Mouse (Mus musculus) forebrain, postnatal 0 days (tissue): ENCODE results near the gene Gm49369. TPM values are rescaled to one million over a fixed set of nuclear protein-coding genes. Genes with fewer than 3 reads are reported as not detected.
"Not testable (repeated sequence)": the region's sequence is repeated elsewhere in the genome, so short reads cannot be mapped to it uniquely, and the experiment has no call there.

ENCODE experiments used
- ATAC-seq: fragments of 200-750 bp; cut with Nextera tagmentation; 2 replicates; pipeline ENCODE4 v1.8.0; 2017; ENCODE audit warnings: mild to moderate bottlenecking, moderate library complexity
- DNase-seq: peaks from one replicate; pipeline ENCODE4 v3.0.0-alpha.2; 2015
- H3K27ac ChIP-seq: fragments of 300-500 bp; sonication (generic); 2 replicates; pipeline ENCODE4 v1.5.1; 2014; ENCODE audit warnings: low read depth, mild to moderate bottlenecking, antibody characterized with exemption, low read length, moderate library complexity, mixed read lengths
- H3K27me3 ChIP-seq: fragments of 300-500 bp; sonication (generic); 2 replicates; pipeline ENCODE4 v1.6.1; 2014; ENCODE audit warnings: mild to moderate bottlenecking, low read length, mixed read lengths; ENCODE audit not compliant: insufficient read depth
- H3K36me3 ChIP-seq: fragments of 300-500 bp; sonication (generic); 2 replicates; pipeline ENCODE4 v1.6.1; 2014; ENCODE audit warnings: mild to moderate bottlenecking, moderate library complexity; ENCODE audit not compliant: insufficient read depth
- H3K4me1 ChIP-seq: fragments of 300-500 bp; sonication (generic); 2 replicates; pipeline ENCODE4 v1.6.1; 2014; ENCODE audit warnings: antibody characterized with exemption; ENCODE audit not compliant: insufficient read depth
- H3K4me2 ChIP-seq: fragments of 300-500 bp; sonication (generic); 2 replicates; pipeline ENCODE4 v1.6.1; 2014; ENCODE audit warnings: low read depth, mild to moderate bottlenecking, moderate library complexity
- H3K4me3 ChIP-seq: fragments of 300-500 bp; sonication (generic); 2 replicates; pipeline ENCODE4 v1.5.1; 2014; ENCODE audit warnings: low read depth, low read length, mixed read lengths
- H3K9ac ChIP-seq: fragments of 300-500 bp; sonication (generic); 2 replicates; pipeline ENCODE4 v1.6.1; 2014; ENCODE audit warnings: mild to moderate bottlenecking
- H3K9me3 ChIP-seq: fragments of 300-500 bp; sonication (generic); 2 replicates; pipeline ENCODE4 v1.6.1; 2016; ENCODE audit warnings: low read length
- CTCF ChIP-seq: sonication (generic); IDR thresholded peaks from 2 replicates; pipeline ENCODE4 v1.5.1; 2016; ENCODE audit warnings: antibody characterized with exemption, control low read depth, low read depth
- whole genome bisulfite sequencing: fragments of 180-500 bp; shearing (Covaris S2); extraction: QIAGEN DNeasy Blood & Tissue Kit; methylation state at CpG from one replicate; pipeline ENCODE4 v1.1.7; 2014; 5-methylcytosine and 5-hydroxymethylcytosine counted together
- polyA plus RNA-seq: library from polyadenylated mRNA; unstranded; fragments of >200 nt; fragmentation: Nextera tagmentation; extraction: Ambion mirVana; gene quantifications from 2 replicates; pipeline ENCODE4 v1.2.1, GENCODE M21; 2015
- total RNA-seq: library from RNA; depleted of rRNA; stranded (reverse); fragments of >200 nt; gene quantifications from 2 replicates; pipeline ENCODE4 v1.2.3, GENCODE M21; 2014; rRNA removed

The Gm49369 gene
- total and polyA plus RNA-seq, 2 experiments from 2014 or later: 21.2 TPM; not detected in 1

DNA sequence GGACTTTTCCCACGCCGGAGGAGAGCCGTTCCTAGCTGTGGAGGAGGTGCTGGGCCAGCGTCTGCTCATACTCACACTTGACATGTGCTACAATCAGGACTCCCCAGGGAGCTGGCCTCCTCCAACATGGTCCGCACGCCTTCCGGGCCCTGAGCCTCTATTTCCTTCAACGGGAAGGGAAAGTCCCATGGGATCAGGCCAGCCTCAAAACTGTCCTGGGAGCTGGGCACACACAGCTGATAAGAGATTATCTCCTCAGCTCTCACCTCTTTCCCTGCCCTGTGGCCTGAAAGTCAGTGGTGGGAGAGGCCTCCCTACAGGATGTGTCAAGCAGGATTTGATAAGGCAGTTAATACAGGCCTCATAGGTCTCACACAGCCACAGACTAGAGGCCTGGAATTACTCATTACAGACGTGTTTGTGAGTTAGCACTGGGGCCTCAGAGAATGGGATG lies 52.2 kb downstream of the Gm49369 start:
- no peak overlapping the region for H3K4me2 ChIP-seq
- no peaks in the 10 kb centered on the region for H3K36me3 ChIP-seq
- ATAC-seq: no peak
- no peaks in the 10 kb centered on the region for H3K9me3 ChIP-seq
- DNase-seq: no peak
- H3K27ac ChIP-seq: no peak overlapping the region
- H3K4me1 ChIP-seq: no peaks in the 10 kb centered on the region
- H3K27me3 ChIP-seq: no peaks in the 10 kb centered on the region
- no peak overlapping the region for H3K9ac ChIP-seq
- WGBS: 86% methylated on average over 9 of the region's 9 CpGs
- no peak overlapping the region for H3K4me3 ChIP-seq
- no peak for TF ChIP-seq CTCF

DNA sequence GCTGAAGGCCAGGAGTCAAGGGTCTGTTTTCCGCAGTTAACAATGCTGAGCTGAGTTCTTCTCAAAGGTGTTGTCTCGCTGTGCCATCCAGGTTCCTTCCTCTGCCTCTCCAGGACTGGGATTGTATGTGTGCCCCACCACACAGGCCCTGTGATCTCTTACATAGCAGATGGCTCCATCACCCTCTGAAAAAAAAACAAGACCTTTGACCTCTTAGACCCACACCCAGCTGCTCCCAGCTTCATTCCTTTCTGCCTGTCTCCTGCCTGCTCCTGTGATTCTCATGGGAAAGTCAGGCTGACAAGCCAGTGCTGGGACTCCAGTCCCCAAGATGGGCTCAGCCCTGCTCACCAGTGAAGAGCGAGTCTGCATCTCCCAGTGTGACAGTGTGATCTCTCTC lies 54.0 kb downstream of the Gm49369 start:
- H3K36me3 ChIP-seq: no peaks in the 10 kb centered on the region
- no peaks in the 10 kb centered on the region for H3K27me3 ChIP-seq
- no peak overlapping the region for H3K9ac ChIP-seq
- no peak overlapping the region for H3K4me3 ChIP-seq
- H3K9me3 ChIP-seq: no peaks in the 10 kb centered on the region
- H3K4me2 ChIP-seq: no peak overlapping the region
- TF ChIP-seq CTCF: no peak
- 78% methylated on average over 3 of the region's 3 CpGs for WGBS
- ATAC-seq (no peak), DNase-seq (no peak)
- H3K4me1 ChIP-seq: no peaks in the 10 kb centered on the region
- H3K27ac ChIP-seq: no peak overlapping the region

DNA sequence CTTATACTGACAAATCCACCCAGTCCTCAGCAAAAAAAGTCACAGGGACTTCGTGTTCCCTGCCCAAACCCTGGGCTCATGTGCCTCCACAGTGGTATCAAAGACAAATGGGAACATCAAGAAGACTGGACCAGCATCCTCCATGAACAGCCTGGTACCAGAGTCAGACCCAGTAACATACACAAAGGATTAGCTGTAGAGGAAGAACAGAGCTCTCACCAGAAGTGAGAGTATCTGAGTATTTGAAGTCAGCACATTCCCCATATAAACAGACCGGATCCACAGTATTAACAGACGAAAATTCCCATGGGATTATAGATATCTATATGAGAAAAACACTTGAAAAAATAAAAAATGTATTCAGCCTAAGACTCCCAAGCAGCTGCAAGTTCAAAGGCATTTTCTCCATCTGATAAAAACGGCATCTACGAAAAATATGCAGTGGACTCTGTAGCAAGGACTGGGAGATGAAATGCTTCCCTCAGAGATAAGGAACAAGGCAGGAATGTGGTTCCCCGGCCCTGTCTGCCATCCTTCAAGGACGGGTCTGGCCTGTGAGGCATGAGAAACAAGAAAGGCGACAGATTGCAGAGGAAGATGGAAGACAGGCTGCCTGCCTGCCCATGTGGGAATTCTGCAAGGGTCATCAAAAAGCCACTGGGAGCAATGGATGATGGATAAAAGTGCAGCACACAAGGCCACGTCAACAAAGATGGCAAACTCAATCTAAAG lies 55.6 kb downstream of the Gm49369 start:
- 76% methylated on average over 9 of the region's 9 CpGs for WGBS

DNA sequence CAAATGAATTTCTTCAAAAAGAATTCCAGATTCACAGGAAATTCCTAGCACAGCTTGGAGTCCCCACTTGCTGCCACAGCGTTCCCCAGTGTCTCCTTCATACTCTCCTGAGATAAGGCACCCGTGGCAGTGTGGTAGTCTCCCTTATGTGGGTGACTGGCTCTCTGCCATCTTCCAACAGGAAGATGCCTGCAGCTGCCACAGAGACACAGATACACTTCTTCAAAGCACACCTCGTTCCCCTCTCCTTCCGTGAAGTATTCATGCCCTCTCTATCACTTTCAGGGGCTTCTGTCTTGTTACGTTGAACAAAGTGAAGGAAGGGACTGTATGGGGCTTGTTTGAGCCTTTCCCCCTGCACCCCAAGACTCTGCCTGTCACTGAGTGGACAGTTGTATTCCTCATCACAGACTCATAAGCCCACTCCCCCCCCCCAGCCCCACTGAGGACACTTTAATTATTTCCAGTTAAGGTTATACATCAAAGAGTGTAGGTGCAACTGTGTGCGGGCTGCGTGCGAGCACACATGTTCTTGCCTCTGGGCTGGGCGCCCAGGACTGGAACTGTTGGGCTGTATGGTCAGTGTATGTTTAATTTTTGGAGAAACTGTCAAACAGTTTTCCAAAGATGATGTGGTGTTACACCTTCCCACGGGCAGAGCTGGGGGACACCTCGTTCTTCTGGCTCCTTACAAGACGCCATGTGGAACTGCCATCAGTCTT lies 58.9 kb downstream of the Gm49369 start:
- Histone ChIP-seq H3K27ac (no peak overlapping the region), H3K9ac (no peak overlapping the region), H3K4me1 (no peaks in the 10 kb centered on the region), H3K4me3 (no peak overlapping the region), H3K36me3 (no peaks in the 10 kb centered on the region), H3K4me2 (no peak overlapping the region), H3K9me3 (no peaks in the 10 kb centered on the region), H3K27me3 (no peaks in the 10 kb centered on the region)
- WGBS: 87% methylated on average over 12 of the region's 12 CpGs
- ATAC-seq (no peak), DNase-seq (no peak)
- no peak for TF ChIP-seq CTCF

More for the DNA sequence above, 55.6 kb downstream of the Gm49369 start:
- no peak overlapping the region for H3K27ac ChIP-seq
- no peaks in the 10 kb centered on the region for H3K27me3 ChIP-seq
- no peak for TF ChIP-seq CTCF
- H3K9me3 ChIP-seq: no peaks in the 10 kb centered on the region
- no peaks in the 10 kb centered on the region for H3K4me1 ChIP-seq
- no peak overlapping the region for H3K4me2 ChIP-seq
- no peaks in the 10 kb centered on the region for H3K36me3 ChIP-seq
- DNase-seq (no peak), ATAC-seq (no peak)
- H3K4me3 ChIP-seq: no peak overlapping the region
- H3K9ac ChIP-seq: no peak overlapping the region

DNA sequence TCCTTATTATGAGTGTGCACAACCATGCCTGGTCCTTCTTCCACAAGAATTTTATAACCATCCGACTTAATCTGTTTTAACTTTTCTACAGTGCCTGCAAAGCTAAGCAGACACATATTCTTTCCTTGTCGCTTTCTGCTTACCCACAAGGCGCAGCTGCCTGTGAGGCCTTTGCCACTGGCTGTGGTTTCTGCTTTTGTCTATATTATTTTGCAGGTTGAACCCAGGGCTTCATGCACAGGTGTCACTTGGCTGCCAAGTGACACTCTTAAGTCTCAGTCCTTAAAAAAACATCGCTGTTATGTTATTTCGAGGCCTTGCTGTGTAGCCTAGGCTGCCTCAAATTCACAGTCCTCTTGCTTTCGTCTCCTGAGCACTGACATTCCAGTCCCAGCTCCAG lies 59.8 kb downstream of the Gm49369 start:
- WGBS: 94% methylated on average over 6 of the region's 6 CpGs
- no peak overlapping the region for H3K4me2 ChIP-seq
- no peak for TF ChIP-seq CTCF

DNA sequence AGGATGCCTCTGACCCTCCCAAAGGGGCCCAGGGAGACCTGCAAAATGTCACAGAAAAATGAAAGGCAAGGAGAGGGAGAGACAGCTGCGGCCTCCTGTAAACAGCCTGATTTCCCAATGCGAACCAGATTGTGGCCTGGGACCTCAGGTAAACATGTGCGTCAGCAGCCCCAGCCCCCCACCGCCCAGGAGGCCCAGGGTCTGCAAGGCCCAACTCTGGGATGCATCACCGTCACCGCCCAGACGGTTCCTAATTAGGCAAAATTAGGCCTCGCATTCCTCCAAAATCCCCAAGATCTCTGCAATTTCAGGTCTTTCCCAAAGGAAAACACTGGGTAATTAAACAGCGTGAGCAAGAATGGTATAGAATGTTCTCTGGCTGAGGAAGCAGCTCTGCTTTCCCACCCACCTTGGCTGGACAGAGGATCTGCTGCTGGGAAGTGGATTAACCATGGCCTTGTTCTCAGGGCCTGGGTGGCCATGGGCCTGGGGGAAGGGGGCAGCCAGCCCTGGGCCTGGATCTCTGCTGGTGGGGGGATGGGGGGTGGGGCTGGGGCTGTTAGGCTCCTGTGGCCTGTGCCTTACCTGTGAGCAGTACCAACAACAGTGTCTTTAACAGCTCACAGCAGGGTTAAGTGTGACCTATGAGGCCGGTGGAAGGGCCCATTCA lies 60.7 kb downstream of the Gm49369 start:
- H3K27me3 ChIP-seq, H3K9ac ChIP-seq, DNase-seq, H3K27ac ChIP-seq, H3K36me3 ChIP-seq, H3K4me2 ChIP-seq, H3K4me1 ChIP-seq, ATAC-seq, H3K9me3 ChIP-seq, H3K4me3 ChIP-seq: not testable (repeated sequence)
- 35% methylated on average over 4 of the region's 10 CpGs for WGBS

More for the DNA sequence above, 59.8 kb downstream of the Gm49369 start:
- DNase-seq: no peak
- Histone ChIP-seq H3K9ac (no peak overlapping the region), H3K9me3 (no peaks in the 10 kb centered on the region), H3K4me3 (no peak overlapping the region), H3K27me3 (no peaks in the 10 kb centered on the region), H3K27ac (no peak overlapping the region), H3K36me3 (no peaks in the 10 kb centered on the region), H3K4me1 (no peaks in the 10 kb centered on the region)
- no peak for ATAC-seq

Other genes starting within 250 kb of the Gm49369 start
- not detected in 2 replicates for gene Gm39115, start 246.6 kb downstream of the Gm49369 start, total RNA-seq
- gene Gm39115, start 246.6 kb downstream of the Gm49369 start, polyA plus RNA-seq: not detected in 2 replicates
- gene Gm45337, start 238.1 kb downstream of the Gm49369 start, total RNA-seq: not detected in 2 replicates
- gene Gm45337, start 238.1 kb downstream of the Gm49369 start, polyA plus RNA-seq: not detected in 2 replicates
- not detected in 2 replicates for gene Gm29735, start 225.6 kb downstream of the Gm49369 start, total RNA-seq
- not detected in 2 replicates for gene Gm29735, start 225.6 kb downstream of the Gm49369 start, polyA plus RNA-seq
- gene Gm4553, start 216.9 kb downstream of the Gm49369 start, total RNA-seq: not detected in 2 replicates
- gene Gm4553, start 216.9 kb downstream of the Gm49369 start, polyA plus RNA-seq: not detected in 2 replicates
- 0.08 TPM in 1 of 2 replicates, not detected in the other for gene Krtap5-2, start 206.7 kb downstream of the Gm49369 start, total RNA-seq
- not detected in 2 replicates for gene Krtap5-2, start 206.7 kb downstream of the Gm49369 start, polyA plus RNA-seq
- gene Gm10153, start 192.3 kb downstream of the Gm49369 start, total RNA-seq: not detected in 2 replicates
- not detected in 2 replicates for gene Gm10153, start 192.3 kb downstream of the Gm49369 start, polyA plus RNA-seq
- not detected in 2 replicates for gene Krtap5-3, start 181.3 kb downstream of the Gm49369 start, total RNA-seq
- not detected in 2 replicates for gene Krtap5-3, start 181.3 kb downstream of the Gm49369 start, polyA plus RNA-seq
- not detected in 2 replicates for gene Gm7579, start 170.8 kb downstream of the Gm49369 start, total RNA-seq
- not detected in 2 replicates for gene Gm7579, start 170.8 kb downstream of the Gm49369 start, polyA plus RNA-seq
- not detected in 2 replicates for gene Krtap5-5, start 152.7 kb downstream of the Gm49369 start, total RNA-seq
- gene Krtap5-5, start 152.7 kb downstream of the Gm49369 start, polyA plus RNA-seq: not detected in 2 replicates
- gene Gm40460, start 141.6 kb downstream of the Gm49369 start, total RNA-seq: not detected in 2 replicates
- gene Gm40460, start 141.6 kb downstream of the Gm49369 start, polyA plus RNA-seq: not detected in 2 replicates
- gene Gm2431, start 124.3 kb downstream of the Gm49369 start, total RNA-seq: not detected in 2 replicates
- not detected in 2 replicates for gene Gm2431, start 124.3 kb downstream of the Gm49369 start, polyA plus RNA-seq
- not detected in 2 replicates for gene Gm4559, start 108.3 kb downstream of the Gm49369 start, total RNA-seq
- gene Gm4559, start 108.3 kb downstream of the Gm49369 start, polyA plus RNA-seq: not detected in 2 replicates
- gene Krtap5-1, start 85.5 kb downstream of the Gm49369 start, total RNA-seq: not detected in 2 replicates
- not detected in 2 replicates for gene Krtap5-1, start 85.5 kb downstream of the Gm49369 start, polyA plus RNA-seq
- not detected in 2 replicates for gene Krtap5-4, start 79.1 kb downstream of the Gm49369 start, total RNA-seq
- not detected in 2 replicates for gene Krtap5-4, start 79.1 kb downstream of the Gm49369 start, polyA plus RNA-seq
- 5.6 and 6.6 TPM in 2 replicates for gene Ifitm10, start 8.9 kb downstream of the Gm49369 start, total RNA-seq
- gene Ifitm10, start 8.9 kb downstream of the Gm49369 start, polyA plus RNA-seq: 10.2 and 13.0 TPM in 2 replicates
- 243 and 366 TPM in 2 replicates for gene Ctsd, start 5.4 kb upstream of the Gm49369 start, total RNA-seq
- 313 and 338 TPM in 2 replicates for gene Ctsd, start 5.4 kb upstream of the Gm49369 start, polyA plus RNA-seq
- gene Syt8, start 52.2 kb upstream of the Gm49369 start, total RNA-seq: not detected in 2 replicates
- gene Syt8, start 52.2 kb upstream of the Gm49369 start, polyA plus RNA-seq: not detected in 2 replicates
- gene Tnni2, start 59.1 kb upstream of the Gm49369 start, total RNA-seq: 0.33 and 2.8 TPM in 2 replicates
- gene Tnni2, start 59.1 kb upstream of the Gm49369 start, polyA plus RNA-seq: 0.21 and 1.5 TPM in 2 replicates
- 5.7 and 7.9 TPM in 2 replicates for gene Lsp1, start 78.1 kb upstream of the Gm49369 start, total RNA-seq
- 5.5 and 6.4 TPM in 2 replicates for gene Lsp1, start 78.1 kb upstream of the Gm49369 start, polyA plus RNA-seq
- 1.2 and 1.6 TPM in 2 replicates for gene Tnnt3, start 116.2 kb upstream of the Gm49369 start, total RNA-seq
- 1.2 and 1.4 TPM in 2 replicates for gene Tnnt3, start 116.2 kb upstream of the Gm49369 start, polyA plus RNA-seq
- gene Mrpl23, start 150.0 kb upstream of the Gm49369 start, total RNA-seq: 44.8 and 73.5 TPM in 2 replicates
- 25.5 and 27.9 TPM in 2 replicates for gene Mrpl23, start 150.0 kb upstream of the Gm49369 start, polyA plus RNA-seq